Mouse (Mus musculus): ENCODE measurements at regions not wholly inside any gene's neighbourhood (a gene's known extent, or its start where the extent isn't known, plus 50 kb on each side); places are given as distances from the start of the nearest gene placed in this dataset.

DNA sequence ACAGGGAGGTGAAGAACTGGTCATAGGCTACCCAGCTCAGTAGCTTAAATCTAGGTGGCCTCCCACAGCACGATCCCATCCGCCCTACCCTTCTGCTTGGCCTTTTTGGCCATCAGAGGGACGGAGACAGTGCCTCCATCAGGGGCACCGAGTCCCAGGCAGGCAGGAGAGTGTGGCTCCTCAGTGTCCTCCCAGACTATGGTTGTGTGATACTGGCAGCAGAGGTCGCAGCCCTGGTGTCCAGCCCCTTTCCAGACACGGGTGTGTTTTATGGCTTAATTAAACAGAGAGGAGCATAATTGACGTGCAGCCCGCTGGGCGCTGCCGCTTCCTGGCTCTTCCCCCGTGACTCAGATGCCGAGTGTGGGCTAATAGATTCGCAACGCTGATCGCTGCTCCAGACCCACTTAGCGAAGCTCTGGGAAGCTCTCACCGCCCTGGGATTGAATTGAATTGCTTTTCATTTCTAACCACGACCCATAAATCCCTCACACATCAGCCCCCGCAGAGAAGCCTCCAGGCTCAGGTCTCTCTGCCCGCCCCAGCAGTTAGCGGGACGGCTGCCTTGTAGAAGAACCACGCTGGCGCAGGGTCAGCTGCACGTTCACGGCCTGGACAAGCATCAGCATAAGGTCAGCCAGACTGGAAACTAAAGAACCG is 126.9 kb downstream of the Plxna1 start:
- TF ChIP-seq CTCF (IDR thresholded peaks at IDR 0.05; ENCODE audit: control insufficient read depth, insufficient read depth, insufficient replicate concordance, low read depth, low read length), result no peak
- no peak for TF ChIP-seq POLR2A (IDR thresholded peaks at IDR 0.05; ENCODE audit: control insufficient read depth, low read depth, low read length)
- Histone ChIP-seq H3K36me3 (ENCODE audit: control insufficient read depth, insufficient read depth, low read length) (no peaks in the 10 kb centered on the region), H3K4me3 (ENCODE audit: control insufficient read depth, low read depth, low read length) (peak overlapping the region; percentile 30; the same call in 1 of the 2 replicates), H3K27me3 (ENCODE audit: control insufficient read depth, insufficient read depth, low read length) (no peaks in the 10 kb centered on the region), H3K4me1 (ENCODE audit: control insufficient read depth, insufficient read depth, low read length) (peaks cover 7% of the 10 kb centered on the region; the same call in 1 of the 2 replicates), H3K27ac (ENCODE audit: control insufficient read depth, insufficient read depth, low read depth, low read length) (no peak overlapping the region)

DNA sequence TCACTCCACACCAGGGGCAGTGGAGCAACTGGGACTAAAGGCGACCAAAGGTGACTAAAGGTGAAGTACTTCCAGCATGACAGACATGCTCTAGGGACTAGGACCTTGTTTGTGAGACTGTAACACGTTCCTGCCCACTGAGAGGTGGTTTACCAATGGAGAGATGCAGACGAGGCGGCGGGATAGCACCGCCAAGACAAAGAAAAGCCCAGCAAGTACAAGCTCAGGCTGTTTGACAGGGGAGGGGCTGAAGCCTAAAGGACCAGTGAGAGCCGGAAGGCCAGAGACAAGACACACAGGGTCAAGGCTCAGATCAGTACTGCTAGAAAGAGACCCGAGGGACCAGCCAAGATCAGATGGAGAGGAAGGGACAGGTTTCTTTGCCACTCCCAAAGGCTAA is 126.2 kb downstream of the Plxna1 start:
- no peak for TF ChIP-seq POLR2A (IDR thresholded peaks at IDR 0.05; ENCODE audit: control insufficient read depth, low read depth, low read length)
- H3K36me3 ChIP-seq (ENCODE audit: control insufficient read depth, insufficient read depth, low read length), result no peaks in the 10 kb centered on the region
- H3K27ac ChIP-seq (ENCODE audit: control insufficient read depth, insufficient read depth, low read depth, low read length), result no peak overlapping the region
- H3K27me3 ChIP-seq (ENCODE audit: control insufficient read depth, insufficient read depth, low read length), result no peaks in the 10 kb centered on the region
- H3K4me1 ChIP-seq (ENCODE audit: control insufficient read depth, insufficient read depth, low read length), result peaks cover 7% of the 10 kb centered on the region; the same call in 1 of the 2 replicates
- H3K4me3 ChIP-seq (ENCODE audit: control insufficient read depth, low read depth, low read length), result no peak overlapping the region

DNA sequence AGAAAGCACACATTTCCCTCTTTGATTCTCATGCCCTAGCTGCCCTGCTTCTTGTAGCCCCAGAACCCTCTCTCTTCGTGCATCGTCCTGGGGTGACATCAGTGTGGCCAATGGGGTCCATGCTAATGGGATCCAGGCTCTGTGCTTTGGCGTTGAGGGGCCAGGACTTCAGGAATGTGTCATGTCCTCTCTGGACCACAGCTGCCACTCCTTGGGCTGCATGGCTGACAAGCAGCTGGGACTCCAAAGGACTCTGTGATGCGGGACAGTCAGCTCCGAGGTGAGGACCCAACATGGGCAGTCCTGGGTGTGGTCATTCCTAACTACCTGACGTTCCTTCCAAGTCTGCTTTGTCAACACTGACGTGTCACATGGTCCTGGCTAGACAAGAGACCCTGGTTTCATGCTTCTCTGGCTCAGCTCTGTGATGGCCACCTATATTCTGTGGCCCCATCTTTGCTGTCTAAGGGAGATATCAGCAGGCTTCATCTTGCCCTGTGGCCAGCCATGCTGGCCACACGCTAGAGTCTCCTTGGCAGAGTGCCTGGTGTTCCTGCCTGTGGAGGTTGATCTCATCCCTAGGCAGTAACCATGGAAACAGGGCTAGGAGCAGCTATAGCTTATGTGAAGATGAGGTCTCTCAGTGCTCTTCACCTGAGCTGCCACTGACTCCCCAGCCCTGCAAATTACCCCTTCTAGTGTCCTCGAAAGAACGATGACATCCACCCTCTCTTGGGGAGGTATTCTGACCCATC is 125.4 kb downstream of the Plxna1 start:
- H3K4me3 ChIP-seq (ENCODE audit: control insufficient read depth, low read depth, low read length), result no peak overlapping the region
- no peak overlapping the region for H3K27ac ChIP-seq (ENCODE audit: control insufficient read depth, insufficient read depth, low read depth, low read length)
- no peak for TF ChIP-seq CTCF (IDR thresholded peaks at IDR 0.05; ENCODE audit: control insufficient read depth, insufficient read depth, insufficient replicate concordance, low read depth, low read length)
- TF ChIP-seq POLR2A (IDR thresholded peaks at IDR 0.05; ENCODE audit: control insufficient read depth, low read depth, low read length), result no peak
- peaks cover 7% of the 10 kb centered on the region; the same call in 1 of the 2 replicates for H3K4me1 ChIP-seq (ENCODE audit: control insufficient read depth, insufficient read depth, low read length)
- H3K27me3 ChIP-seq (ENCODE audit: control insufficient read depth, insufficient read depth, low read length), result no peaks in the 10 kb centered on the region
- no peaks in the 10 kb centered on the region for H3K36me3 ChIP-seq (ENCODE audit: control insufficient read depth, insufficient read depth, low read length)

DNA sequence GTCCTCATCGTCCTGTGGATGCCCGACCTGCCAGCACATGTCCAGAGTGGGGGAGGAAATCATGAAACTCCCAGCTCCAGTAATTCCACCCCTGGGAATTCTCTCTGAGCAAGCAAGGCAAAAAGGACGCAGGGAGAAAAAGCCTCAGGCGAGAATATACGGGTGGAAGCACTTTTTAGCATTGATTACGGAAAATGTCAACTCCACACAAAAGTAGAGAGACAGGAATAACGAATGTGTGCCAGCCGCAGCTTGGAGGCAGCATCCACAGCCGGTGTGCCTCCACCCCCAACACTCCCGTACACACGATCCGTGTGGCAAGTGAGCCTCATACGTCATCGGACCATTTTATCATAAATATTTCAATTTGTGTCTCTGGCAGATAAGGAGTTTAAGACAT is 123.5 kb downstream of the Plxna1 start:
- TF ChIP-seq CTCF (IDR thresholded peaks at IDR 0.05; ENCODE audit: control insufficient read depth, insufficient read depth, insufficient replicate concordance, low read depth, low read length) (no peak), POLR2A (IDR thresholded peaks at IDR 0.05; ENCODE audit: control insufficient read depth, low read depth, low read length) (no peak)
- Histone ChIP-seq H3K4me3 (ENCODE audit: control insufficient read depth, low read depth, low read length) (no peak overlapping the region), H3K27ac (ENCODE audit: control insufficient read depth, insufficient read depth, low read depth, low read length) (no peak overlapping the region), H3K36me3 (ENCODE audit: control insufficient read depth, insufficient read depth, low read length) (no peaks in the 10 kb centered on the region), H3K27me3 (ENCODE audit: control insufficient read depth, insufficient read depth, low read length) (no peaks in the 10 kb centered on the region), H3K4me1 (ENCODE audit: control insufficient read depth, insufficient read depth, low read length) (peaks cover 7% of the 10 kb centered on the region; the same call in 1 of the 2 replicates)

DNA sequence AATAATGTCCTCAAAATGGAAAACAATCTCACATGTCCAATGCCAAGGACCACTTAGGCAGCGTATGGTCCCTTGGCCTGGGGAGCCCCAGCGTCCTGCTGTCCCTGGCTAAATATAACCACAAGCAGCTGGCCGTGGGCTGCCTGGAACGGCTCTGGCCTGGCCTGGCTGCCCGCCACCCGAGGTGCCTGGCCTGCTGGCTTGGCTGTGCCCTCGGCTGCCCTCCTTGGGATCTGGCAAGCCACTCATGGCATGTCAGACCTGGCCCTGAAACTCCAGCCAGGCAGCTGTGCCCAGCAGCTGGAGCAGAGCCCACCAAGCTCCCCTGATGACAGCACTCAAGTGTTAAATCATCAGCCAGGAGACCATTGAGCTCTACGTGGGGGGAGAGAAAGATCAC is 122.9 kb downstream of the Plxna1 start:
- H3K27ac ChIP-seq (ENCODE audit: control insufficient read depth, insufficient read depth, low read depth, low read length), result no peak overlapping the region
- H3K4me3 ChIP-seq (ENCODE audit: control insufficient read depth, low read depth, low read length), result no peak overlapping the region
- no peaks in the 10 kb centered on the region for H3K27me3 ChIP-seq (ENCODE audit: control insufficient read depth, insufficient read depth, low read length)
- no peaks in the 10 kb centered on the region for H3K36me3 ChIP-seq (ENCODE audit: control insufficient read depth, insufficient read depth, low read length)
- no peak for TF ChIP-seq CTCF (IDR thresholded peaks at IDR 0.05; ENCODE audit: control insufficient read depth, insufficient read depth, insufficient replicate concordance, low read depth, low read length)
- TF ChIP-seq POLR2A (IDR thresholded peaks at IDR 0.05; ENCODE audit: control insufficient read depth, low read depth, low read length), result no peak
- H3K4me1 ChIP-seq (ENCODE audit: control insufficient read depth, insufficient read depth, low read length), result peaks cover 7% of the 10 kb centered on the region; the same call in 1 of the 2 replicates

DNA sequence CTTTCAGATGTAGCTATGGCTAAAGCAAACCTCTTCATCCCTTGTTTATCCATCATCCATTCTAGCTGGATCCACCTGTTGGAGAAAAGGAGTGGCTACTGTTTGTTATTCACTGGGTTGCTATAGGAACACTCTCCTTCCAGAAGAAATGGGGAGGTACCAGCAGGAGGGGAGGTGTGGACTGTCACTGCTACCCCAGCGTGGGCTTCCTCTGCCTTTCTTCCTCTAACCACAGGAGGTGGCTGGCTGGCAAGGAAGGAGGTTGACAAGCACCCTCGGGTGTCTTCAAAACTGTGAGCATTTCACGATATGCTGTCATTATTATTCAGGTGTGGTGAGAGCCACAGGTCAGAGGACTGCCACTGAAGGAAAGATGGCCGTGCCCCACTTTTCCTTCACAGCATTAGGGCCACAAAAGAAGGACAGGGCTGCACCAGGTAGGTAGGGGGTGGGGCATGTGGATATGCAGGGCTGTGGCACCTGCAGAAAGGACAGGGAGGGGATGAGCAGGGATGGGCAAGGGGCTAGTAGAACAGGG is 122.2 kb downstream of the Plxna1 start:
- H3K36me3 ChIP-seq (ENCODE audit: control insufficient read depth, insufficient read depth, low read length), result no peaks in the 10 kb centered on the region
- no peaks in the 10 kb centered on the region for H3K27me3 ChIP-seq (ENCODE audit: control insufficient read depth, insufficient read depth, low read length)
- H3K4me3 ChIP-seq (ENCODE audit: control insufficient read depth, low read depth, low read length), result no peak overlapping the region
- TF ChIP-seq CTCF (IDR thresholded peaks at IDR 0.05; ENCODE audit: control insufficient read depth, insufficient read depth, insufficient replicate concordance, low read depth, low read length) (no peak), POLR2A (IDR thresholded peaks at IDR 0.05; ENCODE audit: control insufficient read depth, low read depth, low read length) (no peak)
- H3K4me1 ChIP-seq (ENCODE audit: control insufficient read depth, insufficient read depth, low read length), result peaks cover 7% of the 10 kb centered on the region; the same call in 1 of the 2 replicates
- no peak overlapping the region for H3K27ac ChIP-seq (ENCODE audit: control insufficient read depth, insufficient read depth, low read depth, low read length)

All from testis, adult 2 months (tissue).